Mouse (Mus musculus): ENCODE measurements at regions not wholly inside any gene's neighbourhood (a gene's known extent, or its start where the extent isn't known, plus 50 kb on each side); places are given as distances from the start of the nearest gene placed in this dataset.

GRCm38 (mm10) chr3:52754978-52755377 is 262.1 kb downstream of the Cog6 start:
- TF ChIP-seq POLR2A (IDR thresholded peaks at IDR 0.05; ENCODE audit: borderline replicate concordance, insufficient read depth, low read length) (no peak), CTCF (IDR thresholded peaks at IDR 0.05; ENCODE audit: borderline replicate concordance, insufficient read depth, low read depth, low read length) (no peak)

All from cerebellum, adult 2 months (tissue).